Mouse (Mus musculus) myocyte (in vitro differentiated cells): Measurements from ENCODE around the gene 1700013G24Rik. TPM values are rescaled to one million over a fixed set of nuclear protein-coding genes. Genes with fewer than 3 reads are reported as not detected.
A peak's percentile ranks its signal among the peaks of the same experiment; 100 is the strongest.

ENCODE experiments used
- H3K27me3 ChIP-seq: one replicate; pipeline ENCODE4 v1.6.1; 2011; ENCODE audit not compliant: control insufficient read depth, insufficient read depth, insufficient read length
- H3K36me3 ChIP-seq: one replicate; pipeline ENCODE4 v1.6.1; 2011; ENCODE audit not compliant: control insufficient read depth, insufficient read depth
- H3K4me2 ChIP-seq: one replicate; pipeline ENCODE4 v1.6.1; 2011; ENCODE audit warnings: low read depth, control low read depth
- H3K4me3 ChIP-seq: one replicate; pipeline ENCODE4 v1.5.1; 2011; ENCODE audit warnings: mild to moderate bottlenecking, control low read depth, moderate library complexity
- H3K79me2 ChIP-seq: one replicate; pipeline ENCODE4 v1.6.1; 2011; ENCODE audit not compliant: control insufficient read depth, insufficient read depth
- H3ac ChIP-seq: one replicate; pipeline ENCODE4 v1.6.1; 2011; ENCODE audit not compliant: control insufficient read depth, insufficient read length
- CEBPB ChIP-seq: IDR thresholded peaks from 2 replicates; pipeline ENCODE4 v1.6.1; 2011; ENCODE audit warnings: mild to moderate bottlenecking, moderate library complexity; ENCODE audit not compliant: poor library complexity, insufficient read depth, severe bottlenecking
- E2F4 ChIP-seq: IDR thresholded peaks from one replicate; pipeline ENCODE4 v1.6.1; 2011; ENCODE audit warnings: mild to moderate bottlenecking, control low read depth, moderate library complexity; ENCODE audit not compliant: insufficient read depth
- MAX ChIP-seq: IDR thresholded peaks from one replicate; pipeline ENCODE4 v1.6.1; 2011; ENCODE audit warnings: low read depth, mild to moderate bottlenecking, control low read depth
- MYOD1 ChIP-seq, 3 experiments: IDR thresholded peaks; one replicate each; pipeline ENCODE4 v1.6.1; 2011; ENCODE audit warnings: control low read depth in 2 of 3, low read depth in 2 of 3, mild to moderate bottlenecking in 2 of 3, moderate library complexity in 1 of 3; ENCODE audit not compliant: insufficient read length in 2 of 3, control insufficient read depth in 1 of 3
- MYOG ChIP-seq, 3 experiments: IDR thresholded peaks; one replicate each; pipeline ENCODE4 v1.6.1; 2011; ENCODE audit warnings: control low read depth in 2 of 3, low read depth in 2 of 3, mild to moderate bottlenecking in 2 of 3; ENCODE audit not compliant: insufficient read length in 2 of 3, control insufficient read depth in 1 of 3, insufficient read depth in 1 of 3
- POLR2A ChIP-seq: IDR thresholded peaks from one replicate; pipeline ENCODE4 v1.6.1; 2011; ENCODE audit warnings: low read depth, mild to moderate bottlenecking, control low read depth, moderate library complexity; ENCODE audit not compliant: insufficient read length
- POLR2AphosphoS2 ChIP-seq: IDR thresholded peaks from one replicate; pipeline ENCODE4 v1.6.1; 2011; ENCODE audit warnings: low read depth, control low read depth; ENCODE audit not compliant: insufficient read length
- REST ChIP-seq: IDR thresholded peaks from one replicate; pipeline ENCODE4 v1.6.1; 2011; ENCODE audit warnings: mild to moderate bottlenecking, control low read depth, moderate library complexity; ENCODE audit not compliant: insufficient read depth, insufficient read length
- SRF ChIP-seq: IDR thresholded peaks from one replicate; pipeline ENCODE4 v1.6.1; 2011; ENCODE audit warnings: low read depth; ENCODE audit not compliant: control insufficient read depth, insufficient read length
- TCF12 ChIP-seq: IDR thresholded peaks from one replicate; pipeline ENCODE4 v1.6.1; 2011; ENCODE audit warnings: mild to moderate bottlenecking, control low read depth; ENCODE audit not compliant: poor library complexity, insufficient read depth, severe bottlenecking
- TCF3 ChIP-seq: IDR thresholded peaks from one replicate; pipeline ENCODE4 v1.6.1; 2011; ENCODE audit warnings: low read depth, control low read depth; ENCODE audit not compliant: insufficient read length
- USF1 ChIP-seq: IDR thresholded peaks from one replicate; pipeline ENCODE4 v1.6.1; 2011; ENCODE audit warnings: low read depth, mild to moderate bottlenecking, control low read depth, moderate library complexity
- polyA plus RNA-seq: library from polyadenylated mRNA; unstranded; fragments of >200 nt; fragmentation: generic; extraction: Trizol; gene quantifications from one replicate; pipeline ENCODE4 v1.2.1, GENCODE M21; 2012; ENCODE audit warnings: missing spikeins

1700013G24Rik gene
- polyA plus RNA-seq, 1 experiment = 0.55 TPM

- Histone ChIP-seq H3K4me2 (peak overlapping the region; percentile 97), H3ac (no peak overlapping the region), H3K36me3 (no peaks in the 10 kb centered on the region), H3K27me3 (no peaks in the 10 kb centered on the region), H3K79me2 (peaks cover 86% of the 10 kb centered on the region), H3K4me3 (peak overlapping the region; percentile 16)
- TF ChIP-seq USF1 = no peak
- no peak for TF ChIP-seq REST
- no peak for TF ChIP-seq MAX
- no peak for TF ChIP-seq E2F4
- no peak for TF ChIP-seq SRF
- peak; percentile 49 for TF ChIP-seq POLR2AphosphoS2
- TF ChIP-seq CEBPB = no peak
- peak; percentile 6 to 65 (median 12) for TF ChIP-seq MYOD1 (IDR thresholded peaks at IDR 0.05; ENCODE audit: control insufficient read depth in 1 of 3, insufficient read length in 2 of 3, low read depth in 2 of 3)
- no peak for TF ChIP-seq TCF3
- TF ChIP-seq TCF12 = no peak
- TF ChIP-seq POLR2A = peak; percentile 50
- peak in 2 of 3 experiments; percentile 41 to 66 for TF ChIP-seq MYOG (IDR thresholded peaks at IDR 0.05; ENCODE audit: control insufficient read depth in 1 of 3, insufficient read depth in 1 of 3, insufficient read length in 2 of 3, low read depth in 2 of 3)
Measured at GRCm38 (mm10) chr4:137476065-137476760, 23.1 kb downstream of the 1700013G24Rik start.

- peak overlapping the region; percentile 16 for H3K4me3 ChIP-seq
- no peaks in the 10 kb centered on the region for H3K36me3 ChIP-seq
- H3K79me2 ChIP-seq = peaks cover 86% of the 10 kb centered on the region
- peak overlapping the region; percentile 97 for H3K4me2 ChIP-seq
- TF ChIP-seq POLR2AphosphoS2 = no peak
- TF ChIP-seq MYOG (IDR thresholded peaks at IDR 0.05; ENCODE audit: control insufficient read depth in 1 of 3, insufficient read depth in 1 of 3, insufficient read length in 2 of 3, low read depth in 2 of 3) = peak in 1 of 3 experiments; percentile 84
- peak; percentile 34 for TF ChIP-seq POLR2A
- TF ChIP-seq TCF3 = peak; percentile 2
- TF ChIP-seq MYOD1 (IDR thresholded peaks at IDR 0.05; ENCODE audit: control insufficient read depth in 1 of 3, insufficient read length in 2 of 3, low read depth in 2 of 3) = peak in 2 of 3 experiments; percentile 60 to 85
- TF ChIP-seq REST = no peak
- TF ChIP-seq E2F4 = peak; percentile 54
- peak; percentile 63 for TF ChIP-seq SRF
- no peak for TF ChIP-seq MAX
- H3K27me3 ChIP-seq = no peaks in the 10 kb centered on the region
- no peak overlapping the region for H3ac ChIP-seq
Measured at GRCm38 (mm10) chr4:137476761-137477237, 23.7 kb downstream of the 1700013G24Rik start.

GRCm38 (mm10) chr4:137477611-137478010, 24.5 kb downstream of the 1700013G24Rik start:
- Histone ChIP-seq H3K27me3 (no peaks in the 10 kb centered on the region), H3K4me2 (peak overlapping the region; percentile 97), H3K4me3 (peak overlapping the region; percentile 16), H3K79me2 (peaks cover 83% of the 10 kb centered on the region), H3K36me3 (no peaks in the 10 kb centered on the region), H3ac (no peak overlapping the region)
- TF ChIP-seq CEBPB (no peak), MYOG (IDR thresholded peaks at IDR 0.05; ENCODE audit: control insufficient read depth in 1 of 3, insufficient read depth in 1 of 3, insufficient read length in 2 of 3, low read depth in 2 of 3) (no peak), MAX (no peak), TCF3 (no peak), TCF12 (no peak), MYOD1 (IDR thresholded peaks at IDR 0.05; ENCODE audit: control insufficient read depth in 1 of 3, insufficient read length in 2 of 3, low read depth in 2 of 3) (no peak), POLR2AphosphoS2 (no peak), POLR2A (no peak), USF1 (no peak), SRF (no peak), REST (no peak), E2F4 (no peak)

- Histone ChIP-seq H3K4me2 (no peak overlapping the region), H3K4me3 (no peak overlapping the region)
- no peak for TF ChIP-seq POLR2A
- no peak for TF ChIP-seq TCF12
- no peak for TF ChIP-seq MYOG (IDR thresholded peaks at IDR 0.05; ENCODE audit: control insufficient read depth in 1 of 3, insufficient read depth in 1 of 3, insufficient read length in 2 of 3, low read depth in 2 of 3)
- TF ChIP-seq SRF = no peak
- TF ChIP-seq REST = no peak
- TF ChIP-seq USF1 = no peak
- TF ChIP-seq MAX = no peak
- no peak for TF ChIP-seq POLR2AphosphoS2
- TF ChIP-seq CEBPB = no peak
- TF ChIP-seq E2F4 = no peak
- no peak for TF ChIP-seq TCF3
- TF ChIP-seq MYOD1 (IDR thresholded peaks at IDR 0.05; ENCODE audit: control insufficient read depth in 1 of 3, insufficient read length in 2 of 3, low read depth in 2 of 3) = no peak
Measured at GRCm38 (mm10) chr4:137478306-137478705, 25.2 kb downstream of the 1700013G24Rik start.

More at GRCm38 (mm10) chr4:137478306-137478705, 25.2 kb downstream of the 1700013G24Rik start:
- no peak overlapping the region for H3ac ChIP-seq
- no peaks in the 10 kb centered on the region for H3K27me3 ChIP-seq
- no peaks in the 10 kb centered on the region for H3K36me3 ChIP-seq
- peaks cover 80% of the 10 kb centered on the region for H3K79me2 ChIP-seq
